Mouse (Mus musculus) hindbrain, embryonic 10.5 days (tissue): Measurements from ENCODE around the gene St6galnac3. TPM values are rescaled to one million over a fixed set of nuclear protein-coding genes. Genes with fewer than 3 reads are reported as not detected.

Source experiments
- DNase-seq: peaks from one replicate; pipeline ENCODE4 v3.0.0-alpha.2; 2017; ENCODE audit warnings: low spot score
- H3K27ac ChIP-seq: fragments of 300-500 bp; sonication (generic); 2 replicates; pipeline ENCODE4 v1.5.1; 2016; ENCODE audit warnings: mild to moderate bottlenecking, moderate library complexity
- H3K27me3 ChIP-seq: fragments of 300-500 bp; sonication (generic); 2 replicates; pipeline ENCODE4 v1.6.1; 2016; ENCODE audit warnings: mild to moderate bottlenecking; ENCODE audit not compliant: poor library complexity, insufficient read depth, severe bottlenecking
- H3K36me3 ChIP-seq: fragments of 300-500 bp; sonication (generic); 2 replicates; pipeline ENCODE4 v1.6.1; 2016; ENCODE audit warnings: mild to moderate bottlenecking, moderate library complexity
- H3K4me1 ChIP-seq: fragments of 300-500 bp; sonication (generic); replicated peaks from 2 replicates; pipeline ENCODE4 v1.6.1; 2016; ENCODE audit warnings: mild to moderate bottlenecking
- H3K4me3 ChIP-seq: fragments of 300-500 bp; sonication (generic); 2 replicates; pipeline ENCODE4 v1.5.1; 2016; ENCODE audit warnings: mild to moderate bottlenecking, moderate library complexity
- H3K9me3 ChIP-seq: fragments of 300-500 bp; sonication (generic); 2 replicates; pipeline ENCODE4 v1.6.1; 2016; ENCODE audit warnings: mild to moderate bottlenecking, moderate library complexity
- WGBS: fragments of 180-500 bp; shearing (Covaris S2); methylation state at CpG from one replicate; pipeline ENCODE4 v1.1.7; 2016; 5-methylcytosine and 5-hydroxymethylcytosine counted together
- polyA plus RNA-seq: library from polyadenylated mRNA; unstranded; fragments of >200 nt; fragmentation: Nextera tagmentation; extraction: Ambion mirVana; gene quantifications from 2 replicates; pipeline ENCODE4 v1.2.1, GENCODE M21; 2016

Gene St6galnac3
- polyA plus RNA-seq, 1 experiment from 2014 or later = 32.4 TPM

DNA sequence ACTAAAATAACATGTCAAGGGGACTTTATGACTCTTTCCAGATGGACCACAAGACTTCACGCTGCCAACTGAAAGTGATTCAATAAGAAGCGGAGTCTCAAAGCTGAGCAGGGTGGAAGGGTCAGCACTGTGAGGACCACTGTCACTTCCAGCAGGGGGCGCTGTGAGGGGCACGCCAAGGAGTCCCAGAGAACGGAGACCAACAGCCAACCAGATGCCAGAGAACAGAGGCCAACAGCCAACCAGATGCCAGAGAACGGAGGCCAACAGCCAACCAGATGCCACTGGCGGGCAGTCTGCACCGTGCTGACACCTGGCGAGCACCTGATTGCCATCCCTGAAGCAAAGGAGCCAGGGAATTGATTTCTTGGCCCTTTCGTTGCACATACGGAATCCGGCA, 49.9 kb downstream of the St6galnac3 start:
- Histone ChIP-seq H3K4me3 (0 out of 2 replicates have a peak overlapping the region, but pooled peaks have one; percentile 1), H3K4me1 (peaks cover 64% of the 10 kb centered on the region), H3K9me3 (no peaks in the 10 kb centered on the region), H3K27ac (peak overlapping the region; percentile 66), H3K27me3 (no peaks in the 10 kb centered on the region), H3K36me3 (no peaks in the 10 kb centered on the region)
- peak; percentile 80 for DNase-seq
- 24% methylated on average over 12 of the region's 12 CpGs for WGBS

DNA sequence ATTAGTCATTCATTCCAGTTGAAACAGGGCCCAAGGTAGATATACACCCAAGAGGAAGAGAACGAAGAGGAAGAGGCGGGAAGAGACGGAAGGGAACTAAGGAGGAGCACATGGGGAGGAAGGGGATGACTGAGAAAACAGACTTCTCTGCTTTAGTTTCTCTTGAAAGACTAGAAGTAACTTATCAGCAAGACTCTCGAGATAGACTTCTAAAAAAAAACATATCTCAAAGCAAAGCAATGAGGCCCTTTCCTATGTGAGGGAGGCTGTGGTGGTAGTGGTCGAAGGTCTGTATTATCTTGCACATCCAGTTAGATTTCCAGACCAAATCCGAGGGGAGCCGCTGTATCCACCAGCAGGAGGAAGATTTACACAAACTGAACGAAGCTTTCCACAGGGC, 50.6 kb downstream of the St6galnac3 start:
- 87% methylated on average over 8 of the region's 8 CpGs for WGBS

DNA sequence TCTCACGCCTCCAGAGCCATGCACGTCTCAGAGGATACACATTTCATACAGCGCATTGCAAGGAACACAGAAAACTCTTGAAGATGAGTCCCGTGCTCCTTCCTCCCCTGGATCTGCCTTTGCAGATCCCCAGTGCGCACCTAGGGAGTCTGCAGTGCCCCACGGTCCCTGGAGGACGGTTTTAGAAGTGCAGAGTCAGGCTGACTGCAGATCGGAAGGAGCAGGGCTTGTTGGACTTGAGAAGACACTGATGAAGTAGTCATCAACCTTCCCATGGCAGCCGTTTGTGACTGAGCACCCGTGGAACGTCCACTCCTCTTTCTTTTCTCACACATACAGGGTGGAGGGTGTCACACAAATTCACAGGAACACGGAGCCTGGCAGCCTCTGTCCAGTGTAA, 51.5 kb downstream of the St6galnac3 start:
- H3K27ac ChIP-seq = 0 out of 2 replicates have a peak overlapping the region, but pooled peaks have one; percentile 6
- H3K9me3 ChIP-seq = no peaks in the 10 kb centered on the region
- WGBS = 86% methylated on average over 12 of the region's 12 CpGs
- H3K4me3 ChIP-seq = no peak overlapping the region
- H3K27me3 ChIP-seq = no peaks in the 10 kb centered on the region
- H3K4me1 ChIP-seq = peaks cover 79% of the 10 kb centered on the region
- no peak for DNase-seq
- H3K36me3 ChIP-seq = no peaks in the 10 kb centered on the region

More for the DNA sequence above, 50.6 kb downstream of the St6galnac3 start:
- Histone ChIP-seq H3K4me3 (no peak overlapping the region), H3K27ac (peak overlapping the region; percentile 66; the same call in 1 of the 2 replicates), H3K9me3 (no peaks in the 10 kb centered on the region), H3K36me3 (no peaks in the 10 kb centered on the region), H3K4me1 (peaks cover 72% of the 10 kb centered on the region), H3K27me3 (no peaks in the 10 kb centered on the region)
- DNase-seq = no peak

DNA sequence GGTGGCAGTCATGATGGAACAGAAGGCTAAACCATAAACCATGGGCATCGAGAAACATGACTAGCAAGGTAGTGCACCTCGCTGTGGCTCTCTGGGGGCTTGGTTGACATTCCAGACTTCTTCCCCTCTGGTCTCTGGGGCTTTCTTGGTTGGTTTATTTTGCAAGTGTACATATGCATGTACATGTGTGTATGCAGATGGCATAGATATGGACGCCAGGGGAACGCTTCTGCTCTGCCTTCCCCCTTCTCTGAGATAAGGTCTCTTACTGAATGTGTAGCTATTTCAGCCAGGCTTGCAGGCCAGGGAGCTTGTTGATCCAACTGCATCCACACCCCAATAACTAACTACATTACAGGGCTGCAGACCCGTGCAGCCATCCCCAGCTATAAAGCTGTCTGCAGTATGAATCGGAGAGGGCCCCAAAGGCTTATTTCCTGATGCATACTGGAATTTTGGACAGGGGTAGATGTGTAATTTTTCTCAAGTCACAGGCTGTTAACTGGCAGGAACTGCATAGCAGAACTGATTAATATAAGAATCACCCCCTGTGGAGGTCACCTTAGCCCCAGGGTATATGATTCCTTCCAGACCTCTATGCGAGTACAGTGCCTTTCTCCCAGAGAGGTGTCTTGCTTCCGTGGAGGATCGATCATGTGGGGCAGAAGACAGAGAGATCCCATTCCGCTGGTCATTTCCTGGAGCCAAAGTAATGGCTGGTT, 53.9 kb downstream of the St6galnac3 start:
- Histone ChIP-seq H3K9me3 (no peaks in the 10 kb centered on the region), H3K27me3 (no peaks in the 10 kb centered on the region), H3K4me1 (peaks cover 69% of the 10 kb centered on the region), H3K36me3 (no peaks in the 10 kb centered on the region), H3K27ac (no peak overlapping the region), H3K4me3 (no peak overlapping the region)
- WGBS = 90% methylated on average over 10 of the region's 10 CpGs
- DNase-seq = no peak

DNA sequence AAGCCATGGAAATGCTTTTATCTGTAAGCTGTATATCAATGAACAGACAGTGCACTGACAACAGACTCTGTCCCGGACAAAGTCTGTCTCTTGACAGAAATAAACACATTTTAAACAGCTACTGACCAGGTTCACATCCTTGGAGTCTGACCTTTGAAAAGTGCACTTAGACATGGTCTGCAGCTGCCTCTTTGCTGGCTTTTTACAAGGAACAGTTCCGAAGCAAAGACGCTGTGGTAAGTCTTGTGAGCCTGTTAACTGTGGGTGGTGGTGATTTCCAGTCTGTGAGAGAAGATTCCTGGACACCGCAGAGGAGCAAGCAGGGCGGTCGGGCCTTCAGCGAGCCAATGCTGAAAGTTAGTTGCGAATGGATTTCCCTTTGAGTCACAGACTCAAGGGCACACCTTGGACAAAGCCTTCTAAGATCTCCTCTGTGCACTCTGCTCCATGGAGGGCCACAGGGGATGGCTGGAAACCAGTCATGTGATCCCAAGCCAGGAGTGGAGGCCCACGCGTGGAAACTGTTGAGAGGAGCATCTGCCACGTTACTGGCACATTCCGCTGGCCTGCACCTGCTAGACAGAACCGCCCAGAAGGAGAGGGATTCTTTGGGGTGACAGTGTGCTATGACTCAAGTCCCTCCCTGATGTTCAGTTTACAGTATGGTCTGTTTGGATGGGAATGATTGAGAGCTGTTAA, 55.1 kb downstream of the St6galnac3 start:
- Histone ChIP-seq H3K4me1 (peaks cover 63% of the 10 kb centered on the region), H3K27ac (peak overlapping the region; percentile 17; the same call in 1 of the 2 replicates), H3K9me3 (no peaks in the 10 kb centered on the region), H3K4me3 (no peak overlapping the region), H3K27me3 (no peaks in the 10 kb centered on the region), H3K36me3 (no peaks in the 10 kb centered on the region)
- no peak for DNase-seq
- 91% methylated on average over 13 of the region's 13 CpGs for WGBS

DNA sequence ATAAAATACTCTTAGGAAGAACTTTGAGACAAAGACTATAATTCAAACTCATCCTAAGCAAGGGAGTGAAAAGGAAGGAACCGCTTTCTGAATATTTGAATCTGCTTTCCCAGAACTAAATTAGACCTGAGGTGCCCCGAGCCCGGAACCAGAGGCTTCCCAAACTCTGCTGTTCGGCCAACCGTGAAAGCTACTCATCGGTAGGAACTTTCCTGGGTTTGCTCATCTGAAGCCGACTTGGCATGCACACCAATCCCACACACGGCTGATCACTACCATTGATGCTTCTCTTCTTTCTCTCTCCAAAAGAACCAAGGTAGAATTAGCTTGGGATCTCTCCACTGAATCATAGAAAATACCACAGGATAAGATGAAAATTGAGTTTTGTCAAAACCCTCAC, 55.6 kb downstream of the St6galnac3 start:
- no peak overlapping the region for H3K4me3 ChIP-seq
- H3K9me3 ChIP-seq = no peaks in the 10 kb centered on the region
- H3K36me3 ChIP-seq = no peaks in the 10 kb centered on the region
- WGBS = 70% methylated on average over 8 of the region's 8 CpGs
- no peaks in the 10 kb centered on the region for H3K27me3 ChIP-seq
- H3K4me1 ChIP-seq = peaks cover 58% of the 10 kb centered on the region
- no peak overlapping the region for H3K27ac ChIP-seq
- DNase-seq = no peak

DNA sequence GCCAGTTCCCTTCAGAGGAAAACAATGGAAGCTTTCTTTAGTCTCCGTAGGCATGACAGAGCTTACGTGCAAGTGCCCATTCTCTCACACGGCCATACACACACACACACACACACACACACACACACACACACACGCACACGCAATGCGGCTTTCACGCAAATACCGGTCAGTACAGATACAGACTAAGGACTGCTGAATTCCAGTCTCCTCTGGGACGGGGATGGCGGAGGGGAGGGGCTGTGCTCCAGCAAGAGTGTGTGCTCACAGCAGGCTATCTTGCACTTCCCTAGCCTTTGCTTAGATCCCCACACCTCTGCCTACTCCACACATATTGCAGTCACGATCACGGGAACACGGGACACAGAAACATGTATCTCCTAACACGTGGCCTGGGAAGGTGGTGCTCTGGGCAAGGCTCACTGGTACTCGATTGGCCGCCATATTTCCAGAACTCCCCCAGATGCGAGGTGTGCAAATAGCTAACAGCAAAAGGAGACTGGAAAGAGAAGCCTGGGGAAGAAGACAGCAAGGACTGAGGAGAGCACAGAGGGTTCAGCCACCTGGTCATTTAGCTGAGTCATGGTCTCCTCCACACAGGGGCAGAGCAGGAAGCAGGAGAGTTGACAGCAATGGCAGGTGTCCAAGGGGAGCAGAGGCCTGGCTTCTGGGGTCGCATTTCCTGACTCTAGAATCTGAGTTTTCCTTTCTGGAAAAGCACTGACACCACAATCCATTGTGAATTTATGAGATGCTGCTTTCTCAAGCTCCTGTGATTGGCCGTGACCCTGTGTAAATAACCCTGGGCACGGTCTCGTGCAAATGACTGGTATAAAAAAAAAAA, 56.3 kb downstream of the St6galnac3 start:
- Histone ChIP-seq H3K9me3 (no peaks in the 10 kb centered on the region), H3K4me1 (peaks cover 51% of the 10 kb centered on the region), H3K36me3 (no peaks in the 10 kb centered on the region), H3K27me3 (no peaks in the 10 kb centered on the region), H3K27ac (peak overlapping the region; percentile 50; the same call in 1 of the 2 replicates), H3K4me3 (no peak overlapping the region)
- 69% methylated on average over 21 of the region's 21 CpGs for WGBS
- peak; percentile 22 for DNase-seq

DNA sequence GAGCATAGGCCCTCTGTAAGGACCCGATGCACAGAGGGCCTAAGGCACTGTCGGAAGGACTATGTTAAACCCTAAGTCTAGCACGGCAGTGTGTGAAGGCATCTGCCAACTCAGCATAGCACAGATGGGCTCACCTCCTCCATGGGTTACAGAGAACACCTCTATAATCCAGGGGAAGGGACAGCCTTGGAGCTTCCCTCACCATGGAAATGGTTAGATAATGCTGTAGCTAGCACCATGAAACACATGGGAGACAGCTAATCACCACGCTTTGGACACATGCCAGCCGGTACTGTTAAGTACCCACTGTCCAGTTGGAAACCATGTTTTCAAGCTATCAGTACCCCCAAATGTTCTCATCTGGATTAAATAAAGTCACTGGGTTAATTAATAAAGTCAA, 60.3 kb downstream of the St6galnac3 start:
- no peak for DNase-seq
- H3K27me3 ChIP-seq = no peaks in the 10 kb centered on the region
- 98% methylated on average over 5 of the region's 5 CpGs for whole genome bisulfite sequencing

DNA sequence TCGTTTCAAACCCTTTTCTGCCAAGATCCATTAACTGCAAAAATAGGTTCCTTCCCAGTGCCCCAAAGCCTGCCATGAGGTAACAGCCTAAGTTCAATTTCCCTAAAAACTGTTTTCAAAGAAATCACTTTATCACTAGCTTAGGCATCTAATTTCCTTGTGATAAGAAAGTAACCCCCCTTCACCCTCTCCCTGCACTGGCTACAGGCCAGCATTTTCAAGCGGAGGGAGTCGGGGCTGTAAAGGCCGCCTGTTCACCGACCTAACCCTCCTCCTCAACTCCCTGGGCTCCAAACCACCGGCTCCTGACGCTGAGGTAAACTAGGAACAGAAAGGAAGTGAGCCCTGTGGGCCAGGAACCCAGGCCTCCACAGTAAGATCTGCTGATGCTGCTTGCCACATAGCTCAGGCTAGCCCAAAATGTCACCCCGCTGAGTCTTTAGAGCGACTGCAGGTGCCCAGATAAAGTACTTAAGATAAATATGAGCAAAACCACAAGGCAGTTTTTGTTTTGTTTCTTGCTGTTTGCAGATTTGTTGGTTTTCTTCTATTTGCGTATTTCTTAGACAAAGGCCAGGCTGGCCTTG, 61.0 kb downstream of the St6galnac3 start:
- Histone ChIP-seq H3K27me3 (no peaks in the 10 kb centered on the region), H3K9me3 (no peaks in the 10 kb centered on the region), H3K36me3 (no peaks in the 10 kb centered on the region), H3K4me3 (no peak overlapping the region), H3K4me1 (peaks cover 48% of the 10 kb centered on the region), H3K27ac (no peak overlapping the region)
- 78% methylated on average over 10 of the region's 10 CpGs for WGBS
- DNase-seq = no peak

More for the DNA sequence above, 60.3 kb downstream of the St6galnac3 start:
- Histone ChIP-seq H3K9me3 (no peaks in the 10 kb centered on the region), H3K36me3 (no peaks in the 10 kb centered on the region), H3K4me3 (no peak overlapping the region), H3K4me1 (peaks cover 48% of the 10 kb centered on the region), H3K27ac (no peak overlapping the region)

DNA sequence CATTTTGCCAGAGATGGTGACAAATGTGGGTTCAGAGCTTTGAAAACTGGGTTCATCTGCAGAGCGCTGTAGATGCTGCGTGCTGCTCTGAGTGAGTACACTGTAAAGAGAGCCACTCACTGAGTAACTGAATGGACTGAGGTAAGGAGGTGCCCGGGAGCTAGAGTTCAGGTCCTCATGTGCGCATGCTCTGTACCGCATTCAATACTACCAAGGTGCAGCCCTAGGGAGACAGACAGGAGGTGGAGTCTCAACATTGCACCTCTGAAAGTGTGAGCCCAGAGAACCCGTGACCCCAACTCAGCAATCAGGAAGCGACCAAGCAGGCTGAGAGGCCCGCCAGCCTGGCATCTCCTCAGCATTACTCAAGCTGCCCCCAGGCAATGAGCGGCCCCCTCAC, 62.2 kb downstream of the St6galnac3 start:
- Histone ChIP-seq H3K27me3 (no peaks in the 10 kb centered on the region), H3K4me3 (no peak overlapping the region), H3K4me1 (peaks cover 41% of the 10 kb centered on the region), H3K9me3 (no peaks in the 10 kb centered on the region), H3K27ac (no peak overlapping the region), H3K36me3 (no peaks in the 10 kb centered on the region)
- 86% methylated on average over 9 of the region's 9 CpGs for WGBS
- DNase-seq = no peak

DNA sequence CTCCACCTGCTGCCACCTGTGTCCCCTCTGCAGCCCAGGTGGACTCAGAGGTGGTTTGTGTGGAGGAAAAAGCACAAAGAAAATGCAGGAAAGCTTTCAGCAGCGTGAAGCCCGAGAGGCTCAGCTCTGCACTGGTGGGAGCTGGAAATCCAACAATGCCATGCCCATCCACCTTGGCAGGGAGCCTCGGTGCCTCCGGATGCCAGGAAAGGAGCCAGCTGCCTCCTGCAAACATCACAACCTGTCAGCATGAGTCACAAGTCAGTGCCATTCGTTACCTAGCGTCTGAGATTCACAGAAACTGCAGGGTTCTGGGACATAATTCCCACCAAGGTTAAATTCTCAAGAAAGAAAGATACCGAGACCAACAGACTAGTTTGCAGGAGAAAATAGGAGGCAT, 63.0 kb downstream of the St6galnac3 start:
- Histone ChIP-seq H3K27ac (no peak overlapping the region), H3K36me3 (no peaks in the 10 kb centered on the region), H3K4me3 (no peak overlapping the region), H3K4me1 (peaks cover 36% of the 10 kb centered on the region), H3K9me3 (no peaks in the 10 kb centered on the region), H3K27me3 (no peaks in the 10 kb centered on the region)
- no peak for DNase-seq
- 93% methylated on average over 7 of the region's 7 CpGs for WGBS

DNA sequence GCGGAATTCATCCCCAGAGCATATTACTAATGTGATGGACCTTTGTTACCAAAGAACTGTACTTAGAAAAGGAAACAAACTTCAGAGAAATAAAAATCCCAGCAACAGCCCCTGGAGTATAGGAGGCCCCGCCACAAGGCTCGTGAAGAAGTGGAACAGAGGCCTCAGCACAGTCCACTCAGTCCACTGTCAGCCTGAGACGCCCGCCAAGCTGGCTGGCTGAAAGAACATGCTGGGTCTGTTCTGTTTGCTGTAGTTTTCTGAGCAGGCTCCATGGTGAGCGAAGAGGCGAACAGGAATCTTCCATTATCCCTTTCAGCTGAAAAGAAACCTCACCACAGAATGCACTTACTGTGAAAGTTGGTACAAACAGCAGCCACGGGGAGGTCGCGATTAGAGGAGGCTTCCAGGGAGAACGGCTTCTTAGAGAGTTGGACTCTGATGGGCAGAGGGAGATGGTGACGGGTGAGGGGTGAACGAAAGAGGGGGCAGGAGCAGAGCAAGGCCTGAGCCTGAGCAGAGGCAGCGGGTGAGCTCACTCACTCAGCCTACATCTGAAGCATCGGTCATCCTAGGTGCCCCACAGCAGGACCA, 65.3 kb downstream of the St6galnac3 start:
- Histone ChIP-seq H3K27ac (peak overlapping the region; percentile 67), H3K4me1 (peaks cover 36% of the 10 kb centered on the region), H3K9me3 (no peaks in the 10 kb centered on the region), H3K36me3 (no peaks in the 10 kb centered on the region), H3K4me3 (no peak overlapping the region), H3K27me3 (no peaks in the 10 kb centered on the region)
- no peak for DNase-seq
- WGBS = 59% methylated on average over 15 of the region's 15 CpGs
